Mouse (Mus musculus): Measurements from ENCODE around the gene Narfl. TPM values are rescaled to one million over a fixed set of nuclear protein-coding genes. Genes with fewer than 3 reads are reported as not detected.
"Not testable (repeated sequence)": the region's sequence is repeated elsewhere in the genome, so short reads cannot be mapped to it uniquely, and the experiment has no call there.

The Narfl gene
- polyA plus RNA-seq, 1 experiment, result 31.4 TPM

- H3K4me3 ChIP-seq, result no peak overlapping the region
- H3K27me3 ChIP-seq (ENCODE audit: control insufficient read depth, insufficient read depth, insufficient read length), result peaks cover 4% of the 10 kb centered on the region
- H3ac ChIP-seq (ENCODE audit: control insufficient read depth, insufficient read length), result no peak overlapping the region
- H3K4me2 ChIP-seq (ENCODE audit: low read depth), result no peak overlapping the region
- H3K79me2 ChIP-seq (ENCODE audit: control insufficient read depth, insufficient read depth), result peaks cover 5% of the 10 kb centered on the region
- no peaks in the 10 kb centered on the region for H3K36me3 ChIP-seq (ENCODE audit: control insufficient read depth, insufficient read depth)
- TF ChIP-seq MYOD1 (IDR thresholded peaks at IDR 0.05; ENCODE audit: control insufficient read depth in 1 of 3, insufficient read length in 2 of 3, low read depth in 2 of 3) (peak in 1 of 3 experiments; percentile 35), POLR2A (IDR thresholded peaks at IDR 0.05; ENCODE audit: insufficient read length, low read depth) (no peak), REST (IDR thresholded peaks at IDR 0.05; ENCODE audit: insufficient read depth, insufficient read length) (no peak), SRF (IDR thresholded peaks at IDR 0.05; ENCODE audit: control insufficient read depth, insufficient read length, low read depth) (no peak), TCF3 (IDR thresholded peaks at IDR 0.05; ENCODE audit: insufficient read length, low read depth) (no peak), CEBPB (IDR thresholded peaks at IDR 0.05; ENCODE audit: insufficient read depth, poor library complexity, severe bottlenecking) (no peak), USF1 (IDR thresholded peaks at IDR 0.05; ENCODE audit: low read depth) (no peak), POLR2AphosphoS2 (IDR thresholded peaks at IDR 0.05; ENCODE audit: insufficient read length, low read depth) (no peak), MYOG (IDR thresholded peaks at IDR 0.05; ENCODE audit: control insufficient read depth in 1 of 3, insufficient read depth in 1 of 3, insufficient read length in 2 of 3, low read depth in 2 of 3) (peak in 1 of 3 experiments; percentile 54), E2F4 (IDR thresholded peaks at IDR 0.05; ENCODE audit: insufficient read depth) (no peak), TCF12 (IDR thresholded peaks at IDR 0.05; ENCODE audit: insufficient read depth, poor library complexity, severe bottlenecking) (no peak), MAX (IDR thresholded peaks at IDR 0.05; ENCODE audit: low read depth) (no peak)
Observed at GRCm38 (mm10) chr17:25732082-25732481, 41.5 kb upstream of the Narfl start.

DNA sequence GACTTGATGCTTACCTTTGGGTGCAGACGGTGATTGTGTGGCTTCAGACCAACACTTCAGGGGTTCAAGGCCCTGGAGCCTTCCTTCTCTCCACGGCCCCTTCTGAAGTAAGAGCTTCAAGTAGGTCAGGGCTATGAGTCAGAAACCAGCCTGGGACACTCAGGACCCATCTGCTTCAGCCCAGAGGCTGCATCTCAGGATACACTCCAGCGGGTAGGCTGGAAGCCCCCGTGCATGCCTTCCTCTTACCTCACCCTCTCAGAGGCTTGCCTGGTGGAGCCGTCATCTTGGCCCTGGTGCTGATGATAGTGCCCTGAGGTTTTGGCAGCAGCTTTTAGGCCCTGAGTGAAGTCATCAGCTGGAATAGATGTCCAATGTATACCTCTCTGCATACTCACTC lies 38.3 kb upstream of the Narfl start:
- Histone ChIP-seq H3K36me3 (ENCODE audit: control insufficient read depth, insufficient read depth) (no peaks in the 10 kb centered on the region), H3ac (ENCODE audit: control insufficient read depth, insufficient read length) (no peak overlapping the region), H3K27me3 (ENCODE audit: control insufficient read depth, insufficient read depth, insufficient read length) (peaks cover 19% of the 10 kb centered on the region), H3K4me3 (no peak overlapping the region), H3K79me2 (ENCODE audit: control insufficient read depth, insufficient read depth) (no peaks in the 10 kb centered on the region), H3K4me2 (ENCODE audit: low read depth) (no peak overlapping the region)
- no peak for TF ChIP-seq MYOD1 (IDR thresholded peaks at IDR 0.05; ENCODE audit: control insufficient read depth in 1 of 3, insufficient read length in 2 of 3, low read depth in 2 of 3)

DNA sequence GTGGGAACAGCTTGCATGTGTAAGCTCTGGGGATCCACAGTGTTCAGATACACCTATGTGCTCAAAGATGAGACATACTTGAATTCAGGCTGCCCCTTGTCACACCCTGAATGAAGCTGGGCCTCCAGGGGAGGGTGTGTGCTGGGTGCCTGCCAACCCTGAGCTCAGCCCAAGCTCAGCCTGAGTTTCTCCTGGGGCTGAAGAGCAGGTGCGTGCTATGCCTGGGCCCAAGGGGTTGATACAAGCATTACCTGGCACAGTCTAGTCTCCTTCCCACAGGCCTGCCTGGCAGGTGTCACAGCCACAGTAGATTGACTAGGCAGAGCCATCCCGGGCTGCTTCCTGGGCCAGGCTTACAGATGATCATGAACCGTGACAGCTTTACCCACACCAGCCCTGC lies 37.8 kb upstream of the Narfl start, which contains the start of gene Mslnl:
Mslnl (plus strand) TSS at position 298 of the 400 bp plus-strand sequence.
- Histone ChIP-seq H3K4me3 (no peak within 1 kb of the TSS), H3K4me2 (ENCODE audit: low read depth) (no peak within 1 kb of the TSS), H3ac (ENCODE audit: control insufficient read depth, insufficient read length) (no peak within 1 kb of the TSS), H3K27me3 (ENCODE audit: control insufficient read depth, insufficient read depth, insufficient read length) (peaks cover 19% of the 10 kb centered on the region), H3K79me2 (ENCODE audit: control insufficient read depth, insufficient read depth) (no peaks in the 10 kb centered on the region), H3K36me3 (ENCODE audit: control insufficient read depth, insufficient read depth) (no peaks in the 10 kb centered on the region)
- TF ChIP-seq MAX (IDR thresholded peaks at IDR 0.05; ENCODE audit: low read depth) (no peak), TCF3 (IDR thresholded peaks at IDR 0.05; ENCODE audit: insufficient read length, low read depth) (no peak), TCF12 (IDR thresholded peaks at IDR 0.05; ENCODE audit: insufficient read depth, poor library complexity, severe bottlenecking) (no peak), MYOD1 (IDR thresholded peaks at IDR 0.05; ENCODE audit: control insufficient read depth in 1 of 3, insufficient read length in 2 of 3, low read depth in 2 of 3) (no peak), SRF (IDR thresholded peaks at IDR 0.05; ENCODE audit: control insufficient read depth, insufficient read length, low read depth) (no peak), POLR2A (IDR thresholded peaks at IDR 0.05; ENCODE audit: insufficient read length, low read depth) (no peak), MYOG (IDR thresholded peaks at IDR 0.05; ENCODE audit: control insufficient read depth in 1 of 3, insufficient read depth in 1 of 3, insufficient read length in 2 of 3, low read depth in 2 of 3) (no peak), CEBPB (IDR thresholded peaks at IDR 0.05; ENCODE audit: insufficient read depth, poor library complexity, severe bottlenecking) (no peak), POLR2AphosphoS2 (IDR thresholded peaks at IDR 0.05; ENCODE audit: insufficient read length, low read depth) (no peak), USF1 (IDR thresholded peaks at IDR 0.05; ENCODE audit: low read depth) (no peak), REST (IDR thresholded peaks at IDR 0.05; ENCODE audit: insufficient read depth, insufficient read length) (no peak), E2F4 (IDR thresholded peaks at IDR 0.05; ENCODE audit: insufficient read depth) (no peak)

DNA sequence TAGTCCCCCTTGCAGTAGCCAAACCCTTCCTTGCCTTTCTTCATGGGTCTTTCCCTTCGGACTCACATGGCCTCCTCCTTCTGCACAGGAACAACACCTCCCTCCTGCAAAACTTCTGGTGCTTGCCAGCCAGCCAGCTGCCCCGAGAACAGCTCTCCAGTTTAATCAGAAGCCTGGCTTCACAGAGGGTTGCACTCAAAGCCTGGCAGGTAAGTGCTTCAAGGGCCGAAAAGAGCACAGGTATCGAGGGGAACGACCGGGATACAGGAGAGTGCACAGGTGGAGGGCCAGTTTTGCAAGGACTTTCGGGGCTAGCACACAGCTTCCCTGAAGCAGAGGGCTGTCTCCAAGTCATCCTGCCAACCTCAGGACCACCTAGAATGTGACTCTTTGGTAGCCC lies 34.7 kb upstream of the Narfl start:
- H3K27me3 ChIP-seq (ENCODE audit: control insufficient read depth, insufficient read depth, insufficient read length), result peaks cover 24% of the 10 kb centered on the region
- no peak overlapping the region for H3K4me2 ChIP-seq (ENCODE audit: low read depth)
- H3ac ChIP-seq (ENCODE audit: control insufficient read depth, insufficient read length), result no peak overlapping the region
- H3K36me3 ChIP-seq (ENCODE audit: control insufficient read depth, insufficient read depth), result no peaks in the 10 kb centered on the region
- H3K4me3 ChIP-seq, result no peak overlapping the region
- H3K79me2 ChIP-seq (ENCODE audit: control insufficient read depth, insufficient read depth), result no peaks in the 10 kb centered on the region
- no peak for TF ChIP-seq POLR2AphosphoS2 (IDR thresholded peaks at IDR 0.05; ENCODE audit: insufficient read length, low read depth)
- TF ChIP-seq TCF12 (IDR thresholded peaks at IDR 0.05; ENCODE audit: insufficient read depth, poor library complexity, severe bottlenecking), result no peak
- TF ChIP-seq MYOD1 (IDR thresholded peaks at IDR 0.05; ENCODE audit: control insufficient read depth in 1 of 3, insufficient read length in 2 of 3, low read depth in 2 of 3), result no peak
- TF ChIP-seq REST (IDR thresholded peaks at IDR 0.05; ENCODE audit: insufficient read depth, insufficient read length), result no peak
- no peak for TF ChIP-seq MAX (IDR thresholded peaks at IDR 0.05; ENCODE audit: low read depth)
- TF ChIP-seq POLR2A (IDR thresholded peaks at IDR 0.05; ENCODE audit: insufficient read length, low read depth), result no peak
- TF ChIP-seq SRF (IDR thresholded peaks at IDR 0.05; ENCODE audit: control insufficient read depth, insufficient read length, low read depth), result no peak
- TF ChIP-seq E2F4 (IDR thresholded peaks at IDR 0.05; ENCODE audit: insufficient read depth), result no peak
- TF ChIP-seq USF1 (IDR thresholded peaks at IDR 0.05; ENCODE audit: low read depth), result no peak
- no peak for TF ChIP-seq TCF3 (IDR thresholded peaks at IDR 0.05; ENCODE audit: insufficient read length, low read depth)
- no peak for TF ChIP-seq MYOG (IDR thresholded peaks at IDR 0.05; ENCODE audit: control insufficient read depth in 1 of 3, insufficient read depth in 1 of 3, insufficient read length in 2 of 3, low read depth in 2 of 3)
- TF ChIP-seq CEBPB (IDR thresholded peaks at IDR 0.05; ENCODE audit: insufficient read depth, poor library complexity, severe bottlenecking), result no peak

DNA sequence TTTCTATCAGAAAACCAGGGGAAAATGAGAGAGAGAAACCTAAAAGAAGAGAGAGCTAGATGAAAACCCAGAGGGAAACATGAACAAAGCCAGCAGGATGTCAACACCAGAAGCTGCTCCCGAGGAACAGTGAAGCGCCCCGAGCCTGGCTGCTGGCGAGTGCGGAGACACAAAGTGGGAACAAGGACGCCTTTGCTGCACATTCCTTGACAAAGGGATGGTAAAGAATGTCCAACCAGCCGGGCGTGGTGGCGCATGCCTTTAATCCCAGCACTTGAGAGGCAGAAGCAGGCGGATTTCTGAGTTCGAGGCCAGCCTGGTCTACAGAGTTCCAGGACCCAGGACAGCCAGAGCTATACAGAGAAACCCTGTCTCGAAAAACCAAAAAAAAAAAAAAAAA lies 32.1 kb upstream of the Narfl start:
- H3K36me3 ChIP-seq (ENCODE audit: control insufficient read depth, insufficient read depth); H3K4me3 ChIP-seq; H3ac ChIP-seq (ENCODE audit: control insufficient read depth, insufficient read length); H3K4me2 ChIP-seq (ENCODE audit: low read depth); H3K79me2 ChIP-seq (ENCODE audit: control insufficient read depth, insufficient read depth): not testable (repeated sequence)
- peaks cover 24% of the 10 kb centered on the region for H3K27me3 ChIP-seq (ENCODE audit: control insufficient read depth, insufficient read depth, insufficient read length)

Measured in myocyte (in vitro differentiated cells).